Mouse (Mus musculus) kidney, embryonic 14.5 days (tissue): ENCODE measurements at regions not wholly inside any gene's neighbourhood (a gene's known extent, or its start where the extent isn't known, plus 50 kb on each side); places are given as distances from the start of the nearest gene placed in this dataset.
A peak's percentile ranks its signal among the peaks of the same experiment; 100 is the strongest.
"Not testable (repeated sequence)": the region's sequence is repeated elsewhere in the genome, so short reads cannot be mapped to it uniquely, and the experiment has no call there.

Source experiments
- ATAC-seq: fragments of 200-750 bp; cut with Nextera tagmentation; 2 replicates; pipeline ENCODE4 v1.8.0; 2017; ENCODE audit warnings: moderate number of reproducible peaks, mild to moderate bottlenecking, moderate TSS enrichment, moderate library complexity; ENCODE audit not compliant: low FRiP score, low TSS enrichment
- H3K27ac ChIP-seq: fragments of 300-500 bp; sonication (generic); 2 replicates; pipeline ENCODE4 v1.5.1; 2014; ENCODE audit warnings: low read depth, mild to moderate bottlenecking, low read length, moderate library complexity, mixed read lengths
- H3K27me3 ChIP-seq: fragments of 300-500 bp; sonication (generic); 2 replicates; pipeline ENCODE4 v1.6.1; 2014; ENCODE audit warnings: mild to moderate bottlenecking, low read length; ENCODE audit not compliant: control insufficient read depth, insufficient read depth
- H3K36me3 ChIP-seq: fragments of 300-500 bp; sonication (generic); 2 replicates; pipeline ENCODE4 v1.6.1; 2014; ENCODE audit warnings: low read length, mixed read lengths; ENCODE audit not compliant: control insufficient read depth, insufficient read depth
- H3K4me1 ChIP-seq: fragments of 300-500 bp; sonication (generic); 2 replicates; pipeline ENCODE4 v1.6.1; 2014; ENCODE audit warnings: low read length, mixed read lengths; ENCODE audit not compliant: control insufficient read depth, insufficient read depth
- H3K4me2 ChIP-seq: fragments of 300-500 bp; sonication (generic); replicated peaks from 2 replicates; pipeline ENCODE4 v1.6.1; 2014; ENCODE audit warnings: low read depth, mild to moderate bottlenecking, low read length
- H3K4me3 ChIP-seq: fragments of 300-500 bp; sonication (generic); 2 replicates; pipeline ENCODE4 v1.5.1; 2014; ENCODE audit warnings: mild to moderate bottlenecking, low read length
- H3K9ac ChIP-seq: fragments of 300-500 bp; sonication (generic); 2 replicates; pipeline ENCODE4 v1.6.1; 2014; ENCODE audit warnings: low read depth, mild to moderate bottlenecking, low read length, moderate library complexity
- H3K9me3 ChIP-seq: fragments of 300-500 bp; sonication (generic); 2 replicates; pipeline ENCODE4 v1.6.1; 2016; ENCODE audit warnings: low read length; ENCODE audit not compliant: control insufficient read depth
- WGBS: fragments of 180-500 bp; shearing (Covaris S2); extraction: QIAGEN DNeasy Blood & Tissue Kit; methylation state at CpG from one replicate; pipeline ENCODE4 v1.1.7; 2014; 5-methylcytosine and 5-hydroxymethylcytosine counted together

DNA sequence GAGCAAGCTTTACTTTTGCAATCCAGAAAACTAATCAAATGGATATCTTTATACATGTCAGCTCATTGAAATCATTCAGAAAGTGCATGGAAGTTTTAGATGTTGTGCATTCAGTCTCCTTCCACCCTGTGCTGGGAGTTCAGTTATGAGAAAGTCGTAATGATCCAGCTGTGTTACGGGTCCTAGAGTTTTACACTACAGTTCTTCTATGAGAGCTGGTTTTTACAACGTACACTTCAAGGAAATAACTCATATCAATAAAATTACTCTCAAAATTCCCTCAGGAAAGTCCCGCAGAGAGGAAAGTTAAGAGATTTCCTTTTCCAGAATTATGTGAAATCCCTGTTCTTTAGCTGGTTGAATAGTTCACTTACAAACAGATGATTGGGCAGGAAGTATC, 418.1 kb upstream of the Slc10a2 start:
- H3K36me3 ChIP-seq: no peaks in the 10 kb centered on the region
- no peaks in the 10 kb centered on the region for H3K4me1 ChIP-seq
- no peak overlapping the region for H3K27ac ChIP-seq
- WGBS: 61% methylated on average over 4 of the region's 4 CpGs
- H3K4me2 ChIP-seq: no peak overlapping the region
- ATAC-seq: no peak
- H3K9me3 ChIP-seq: no peaks in the 10 kb centered on the region
- H3K4me3 ChIP-seq: no peak overlapping the region
- no peak overlapping the region for H3K9ac ChIP-seq
- H3K27me3 ChIP-seq: no peaks in the 10 kb centered on the region

DNA sequence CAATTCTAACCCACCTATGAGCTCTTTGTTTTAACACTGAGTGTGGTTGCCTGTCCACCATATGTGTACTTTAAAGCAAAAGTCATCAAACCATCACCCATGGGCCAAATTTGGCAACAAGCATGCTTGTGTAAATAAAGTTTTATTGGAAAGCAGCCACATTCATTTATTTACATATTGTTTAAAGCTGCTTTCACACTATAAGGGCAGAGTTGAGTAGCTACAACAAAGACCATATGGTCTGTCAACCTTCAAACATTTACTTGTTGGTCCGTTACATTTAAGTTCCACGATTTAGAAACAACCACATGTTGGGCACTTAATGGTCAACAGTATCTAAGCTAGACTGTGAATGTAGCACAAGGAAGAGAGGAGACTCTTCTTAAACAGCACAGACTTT, 390.7 kb upstream of the Slc10a2 start:
- 50% methylated on average over 2 of the region's 2 CpGs for WGBS
- no peaks in the 10 kb centered on the region for H3K9me3 ChIP-seq
- ATAC-seq: peak; percentile 71; the same call in 1 of the 2 replicates

DNA sequence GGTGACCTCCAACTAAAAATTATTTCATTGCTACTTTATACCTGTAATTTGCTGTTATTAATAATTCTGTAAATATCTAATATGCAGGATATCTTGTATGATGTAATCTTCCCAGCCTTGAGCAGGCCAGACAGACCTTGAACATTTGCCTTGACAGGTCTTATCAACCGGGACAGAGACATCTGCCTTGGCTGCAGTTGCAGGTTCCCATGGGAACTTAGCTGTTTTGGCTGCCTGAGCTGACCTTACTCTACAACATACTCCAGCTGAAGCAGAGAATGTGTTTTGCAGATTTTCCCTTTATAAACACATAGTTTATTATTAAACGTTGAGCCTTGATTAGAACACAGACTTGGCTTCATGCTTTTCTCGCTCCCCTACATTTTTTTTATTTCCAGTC, 385.3 kb upstream of the Slc10a2 start:
- ATAC-seq: no peak
- Histone ChIP-seq H3K4me1 (no peaks in the 10 kb centered on the region), H3K36me3 (no peaks in the 10 kb centered on the region), H3K27ac (no peak overlapping the region), H3K9ac (no peak overlapping the region), H3K9me3 (no peaks in the 10 kb centered on the region), H3K4me2 (no peak overlapping the region), H3K4me3 (no peak overlapping the region), H3K27me3 (no peaks in the 10 kb centered on the region)
- 82% methylated on average over 3 of the region's 3 CpGs for whole genome bisulfite sequencing

More for the DNA sequence above, 390.7 kb upstream of the Slc10a2 start:
- Histone ChIP-seq H3K4me2 (no peak overlapping the region), H3K36me3 (no peaks in the 10 kb centered on the region), H3K27ac (no peak overlapping the region), H3K27me3 (no peaks in the 10 kb centered on the region), H3K9ac (no peak overlapping the region), H3K4me1 (no peaks in the 10 kb centered on the region), H3K4me3 (no peak overlapping the region)

DNA sequence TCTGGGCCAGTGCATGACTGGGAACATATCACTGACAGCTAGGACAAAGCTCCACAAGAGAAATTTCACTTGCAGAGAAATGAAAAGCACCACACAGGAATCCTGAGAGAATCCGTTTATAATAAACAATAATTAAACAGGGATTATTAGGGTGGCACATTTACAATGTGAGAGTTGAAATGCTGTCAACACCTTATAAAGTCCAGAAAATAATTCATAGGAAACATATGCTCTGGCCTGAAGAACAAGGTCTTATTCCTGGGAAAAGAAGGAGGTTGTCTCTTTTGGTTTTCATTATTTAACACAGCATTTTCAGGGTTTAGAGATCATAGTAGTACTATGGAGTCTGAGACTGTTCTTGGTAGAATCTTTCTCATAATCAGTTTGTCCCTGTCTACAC, 377.8 kb upstream of the Slc10a2 start:
- H3K9me3 ChIP-seq: no peaks in the 10 kb centered on the region
- no peak overlapping the region for H3K4me3 ChIP-seq
- H3K4me1 ChIP-seq: no peaks in the 10 kb centered on the region
- H3K27me3 ChIP-seq: no peaks in the 10 kb centered on the region
- H3K27ac ChIP-seq: no peak overlapping the region
- no peak overlapping the region for H3K4me2 ChIP-seq
- no peak overlapping the region for H3K9ac ChIP-seq
- no peak for ATAC-seq
- H3K36me3 ChIP-seq: no peaks in the 10 kb centered on the region
- WGBS: 71% methylated on average over 1 of the region's 1 CpGs

DNA sequence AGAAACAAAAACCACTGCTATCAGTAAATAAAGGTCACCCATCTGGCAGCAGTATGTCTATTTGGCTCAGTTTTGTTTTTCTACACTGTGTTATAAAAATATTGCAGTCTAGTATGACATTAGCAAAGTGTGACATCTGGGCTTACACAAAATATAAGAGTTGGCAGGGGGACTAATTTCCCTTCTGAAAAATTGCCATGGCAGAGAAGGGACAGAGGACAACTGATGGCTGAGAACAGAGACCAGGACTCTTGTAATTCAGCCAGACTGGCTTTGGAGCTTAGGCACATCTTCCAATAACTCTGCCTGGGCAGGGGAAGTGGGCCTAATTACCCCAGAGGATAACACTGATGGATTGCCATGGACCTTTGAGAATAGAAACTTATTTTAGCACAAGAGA, 367.8 kb upstream of the Slc10a2 start:
- Histone ChIP-seq H3K4me2 (no peak overlapping the region), H3K4me3 (no peak overlapping the region), H3K4me1 (no peaks in the 10 kb centered on the region), H3K27me3 (no peaks in the 10 kb centered on the region), H3K27ac (no peak overlapping the region), H3K9ac (no peak overlapping the region), H3K36me3 (no peaks in the 10 kb centered on the region), H3K9me3 (no peaks in the 10 kb centered on the region)
- no peak for ATAC-seq

DNA sequence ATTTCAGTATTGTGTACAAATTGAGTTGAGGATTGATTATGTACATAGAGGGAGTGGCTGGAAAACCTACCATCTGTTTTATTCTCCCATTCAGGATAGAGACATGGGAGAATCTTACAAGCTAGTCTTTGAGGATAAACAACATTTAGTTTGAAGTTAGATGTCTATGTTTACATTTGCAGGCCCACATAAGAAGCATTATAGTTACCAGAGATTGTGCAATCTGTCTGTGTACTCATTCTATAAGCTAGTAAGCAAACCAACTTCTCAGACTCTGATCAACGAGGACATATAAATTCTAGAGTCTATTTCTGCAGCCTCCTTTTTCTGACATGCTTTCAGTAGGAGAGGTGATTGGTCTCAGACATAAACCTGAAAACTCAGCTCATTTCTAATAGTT, 367.4 kb upstream of the Slc10a2 start:
- whole genome bisulfite sequencing: 75% methylated on average over 1 of the region's 1 CpGs
- no peak overlapping the region for H3K4me3 ChIP-seq
- no peaks in the 10 kb centered on the region for H3K36me3 ChIP-seq
- no peak overlapping the region for H3K9ac ChIP-seq
- no peaks in the 10 kb centered on the region for H3K27me3 ChIP-seq
- H3K4me2 ChIP-seq: no peak overlapping the region
- H3K27ac ChIP-seq: no peak overlapping the region
- ATAC-seq: no peak
- H3K4me1 ChIP-seq: no peaks in the 10 kb centered on the region
- no peaks in the 10 kb centered on the region for H3K9me3 ChIP-seq

DNA sequence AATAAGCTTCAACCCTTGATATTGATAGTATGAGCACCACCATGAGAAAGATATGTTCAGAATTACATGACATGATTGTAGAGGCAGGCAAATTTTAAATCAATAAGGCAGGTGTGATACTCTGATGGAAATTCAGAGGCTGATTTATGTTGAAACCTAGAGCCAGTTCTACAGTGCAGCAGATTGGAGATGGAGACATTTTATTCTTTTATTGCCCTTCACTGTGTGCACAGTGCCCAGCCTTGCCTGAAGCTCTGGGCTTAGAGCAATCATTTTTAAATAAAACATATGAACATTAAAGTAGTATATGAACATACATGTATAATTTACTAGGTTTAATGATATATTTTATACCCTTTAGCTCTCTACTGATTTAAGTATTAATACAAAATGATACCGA, 352.5 kb upstream of the Slc10a2 start:
- WGBS: 87% methylated on average over 1 of the region's 1 CpGs
- Histone ChIP-seq H3K9me3 (no peaks in the 10 kb centered on the region), H3K27ac (no peak overlapping the region), H3K27me3 (no peaks in the 10 kb centered on the region), H3K36me3 (no peaks in the 10 kb centered on the region), H3K4me3 (no peak overlapping the region), H3K4me1 (no peaks in the 10 kb centered on the region), H3K9ac (no peak overlapping the region), H3K4me2 (no peak overlapping the region)
- no peak for ATAC-seq

DNA sequence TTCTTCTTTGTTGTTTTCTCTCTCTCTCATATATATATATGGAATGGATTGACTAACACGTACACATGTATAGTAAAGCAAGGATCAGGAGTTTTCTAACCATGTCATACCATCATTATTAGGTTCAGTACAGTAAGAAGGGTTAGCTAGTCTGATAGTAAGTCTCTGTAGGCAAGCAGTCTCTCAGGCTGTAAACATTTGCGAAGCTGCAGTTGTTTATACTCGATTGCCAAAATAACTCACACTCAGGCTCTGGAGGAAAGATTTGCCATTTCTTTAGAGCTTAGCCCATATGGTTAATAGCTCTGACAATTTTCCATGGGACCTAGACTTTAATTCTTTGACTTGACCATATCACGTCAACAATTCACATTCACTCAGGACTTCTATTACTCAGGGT, 348.3 kb upstream of the Slc10a2 start:
- WGBS: 94% methylated on average over 4 of the region's 4 CpGs
- no peak for ATAC-seq
- H3K9me3 ChIP-seq: no peaks in the 10 kb centered on the region
- no peaks in the 10 kb centered on the region for H3K36me3 ChIP-seq
- H3K27ac ChIP-seq: no peak overlapping the region
- H3K4me3 ChIP-seq: no peak overlapping the region
- no peaks in the 10 kb centered on the region for H3K27me3 ChIP-seq
- H3K4me1 ChIP-seq: no peaks in the 10 kb centered on the region
- H3K4me2 ChIP-seq: no peak overlapping the region
- H3K9ac ChIP-seq: no peak overlapping the region

DNA sequence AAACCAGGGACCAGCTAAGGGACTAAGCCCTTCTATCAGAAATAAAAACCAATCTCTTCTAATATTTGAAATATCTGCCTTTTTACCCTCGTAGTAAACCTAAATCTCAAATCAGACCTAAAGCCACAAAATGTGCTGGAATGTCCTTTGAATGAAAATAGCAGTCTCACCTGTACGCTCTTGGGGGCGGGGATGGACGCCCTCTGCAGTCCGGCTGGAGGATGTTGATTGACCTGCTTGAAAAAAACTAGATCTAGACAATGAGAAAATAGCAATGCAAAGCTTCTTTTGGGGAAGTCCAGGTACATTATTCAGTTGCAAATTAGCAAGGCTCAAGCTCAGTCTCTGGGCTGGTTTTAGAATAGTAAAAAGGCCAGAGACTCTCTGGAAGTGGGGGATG, 337.1 kb upstream of the Slc10a2 start:
- not testable (repeated sequence) for H3K27ac ChIP-seq, H3K9ac ChIP-seq, H3K4me1 ChIP-seq, H3K36me3 ChIP-seq, ATAC-seq, H3K4me3 ChIP-seq, H3K4me2 ChIP-seq, H3K9me3 ChIP-seq, H3K27me3 ChIP-seq
- 91% methylated on average over 5 of the region's 5 CpGs for WGBS

DNA sequence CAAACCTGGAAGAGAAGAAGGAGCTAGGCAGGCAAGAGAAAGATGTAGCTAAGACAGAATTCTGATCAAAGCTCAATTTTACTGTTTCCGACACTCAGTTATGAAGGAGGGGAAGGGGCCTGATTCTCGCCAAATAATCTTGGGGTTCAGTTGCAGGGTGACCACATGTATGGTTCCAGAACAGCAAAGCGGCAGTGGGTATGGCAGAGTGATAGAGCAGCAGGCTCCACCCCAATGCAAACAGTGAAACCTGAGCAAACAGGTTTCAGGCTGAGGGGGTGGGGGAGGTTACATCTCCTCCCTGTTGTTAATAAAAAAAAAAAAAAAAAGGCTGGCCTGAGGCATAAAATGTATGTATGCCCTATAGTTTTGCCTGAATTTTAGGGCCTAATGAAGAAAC, 335.3 kb upstream of the Slc10a2 start:
- not testable (repeated sequence) for H3K27me3 ChIP-seq, H3K4me1 ChIP-seq, H3K9me3 ChIP-seq, H3K36me3 ChIP-seq, H3K4me2 ChIP-seq, H3K9ac ChIP-seq, H3K27ac ChIP-seq, H3K4me3 ChIP-seq, ATAC-seq
- WGBS: 82% methylated on average over 3 of the region's 3 CpGs
